Mouse (Mus musculus): ENCODE data around the gene Rap1b.

Rap1b gene

GRCm38 (mm10) chr10:117856001-117856720 is 10.3 kb upstream of the Rap1b start:
- no peak for DNase-seq

DNA sequence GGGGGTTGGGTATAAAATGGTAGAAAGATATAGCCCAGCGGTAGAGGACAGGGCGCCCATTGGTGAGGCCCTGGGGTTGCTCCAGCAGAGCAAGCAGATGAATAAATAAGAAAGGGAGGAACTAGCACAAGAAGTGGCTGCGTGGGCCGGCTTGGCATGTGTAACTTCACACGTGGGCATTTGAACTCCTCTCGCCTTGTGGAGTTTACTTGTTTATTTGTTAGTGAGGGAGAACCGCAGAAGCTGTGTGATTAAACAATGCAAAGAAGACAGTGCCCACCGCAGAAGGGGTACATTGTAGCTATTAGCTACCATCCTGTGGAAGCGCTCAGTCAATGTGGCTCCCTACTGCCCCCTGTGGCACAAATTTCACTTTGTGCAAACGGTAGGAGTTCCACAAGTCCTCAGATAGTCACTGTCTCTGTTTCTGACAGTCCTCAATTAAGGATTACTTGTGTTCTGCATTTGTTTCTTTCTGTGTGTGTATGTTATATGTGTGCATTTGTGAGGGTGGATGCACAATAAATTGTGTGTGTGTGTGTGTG is 6.9 kb upstream of the Rap1b start:
- DNase-seq: no peak

DNA sequence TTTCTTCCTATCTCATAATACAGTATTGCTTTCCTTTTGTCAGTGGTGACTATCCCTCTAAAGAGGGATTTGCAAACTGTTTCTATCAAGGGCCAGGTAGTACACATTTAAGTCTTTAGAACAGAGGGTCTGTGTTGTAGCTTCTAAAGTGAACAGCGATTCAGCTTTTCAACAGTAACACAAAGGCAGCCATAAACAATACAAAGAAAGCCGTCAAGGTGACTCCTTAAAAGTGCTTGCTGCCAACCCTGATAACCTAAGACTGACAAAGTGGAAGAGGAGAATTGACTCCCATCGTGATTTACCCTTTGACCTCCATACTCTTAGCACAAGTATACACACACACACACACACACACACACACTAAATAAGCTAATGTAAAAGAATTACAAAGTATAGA is 3.1 kb upstream of the Rap1b start:
- DNase-seq: no peak

DNA sequence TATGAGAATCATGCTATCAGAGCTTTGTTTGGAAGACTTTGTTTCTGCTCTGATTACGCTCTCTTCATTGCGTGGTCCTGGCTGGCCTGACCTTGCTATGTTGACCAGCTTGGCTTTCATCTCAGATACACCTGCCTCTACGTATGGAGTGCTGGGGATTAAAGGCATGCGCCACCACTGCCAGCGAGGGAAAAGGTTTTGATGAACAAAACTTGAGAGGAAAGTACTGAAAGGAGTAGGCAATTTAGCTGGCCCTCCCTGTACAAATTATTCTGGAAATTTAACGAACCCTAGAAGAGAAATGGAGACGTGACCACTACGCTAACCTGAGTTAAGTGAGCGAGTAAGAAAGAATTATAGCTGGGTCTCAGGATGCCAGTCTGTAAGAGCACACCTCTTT is 961 bp upstream of the Rap1b start:
- no peak for DNase-seq

- no peak for DNase-seq
Observed at GRCm38 (mm10) chr10:117846260-117846632, 411 bp upstream of the Rap1b start.

DNA sequence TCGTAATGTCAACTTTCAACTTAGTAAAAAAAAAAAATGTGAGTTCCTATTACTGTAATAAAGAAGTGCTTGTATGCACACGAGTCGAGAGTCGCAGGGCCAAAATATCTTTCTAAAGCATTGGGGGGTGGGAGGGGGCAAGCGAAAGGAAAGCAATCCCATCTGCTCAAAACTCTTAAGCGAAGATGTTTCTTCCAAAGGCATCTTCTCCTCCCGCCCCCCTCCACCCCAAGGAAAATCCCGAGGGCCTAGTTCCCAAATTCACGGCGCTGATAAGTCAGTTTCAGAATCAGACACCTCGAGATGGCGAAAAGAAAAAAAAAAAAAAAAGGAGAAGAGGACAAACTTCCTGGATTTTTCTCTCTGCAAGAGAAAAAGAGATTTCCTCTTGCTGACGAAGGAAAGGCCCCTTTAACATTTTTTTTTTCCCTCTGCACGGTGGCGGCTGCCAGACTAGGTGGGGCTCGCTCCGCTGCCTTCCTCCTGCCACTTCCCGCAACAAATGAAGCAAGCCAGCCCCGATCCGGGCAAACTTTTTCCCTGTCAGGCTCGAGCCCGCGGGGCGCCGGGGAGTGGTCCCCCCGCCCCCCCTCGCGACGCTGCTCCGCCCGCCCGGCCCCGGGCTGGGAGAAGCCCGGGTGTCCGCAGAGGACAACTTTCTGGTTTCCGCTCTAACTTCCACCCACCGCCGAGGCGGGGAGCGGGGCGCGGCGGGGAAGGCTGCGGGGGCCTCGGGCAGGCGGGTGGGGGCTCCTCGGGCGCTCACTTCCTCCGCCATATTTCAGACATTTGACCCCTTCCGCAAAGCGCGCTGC is 846 bp downstream of the Rap1b start:
- DNase-seq: peak; percentile 50

- no peak for DNase-seq
Observed at GRCm38 (mm10) chr10:117844279-117844678, 1.6 kb downstream of the Rap1b start.

GRCm38 (mm10) chr10:117843690-117844089 is 2.1 kb downstream of the Rap1b start:
- DNase-seq: no peak

DNA sequence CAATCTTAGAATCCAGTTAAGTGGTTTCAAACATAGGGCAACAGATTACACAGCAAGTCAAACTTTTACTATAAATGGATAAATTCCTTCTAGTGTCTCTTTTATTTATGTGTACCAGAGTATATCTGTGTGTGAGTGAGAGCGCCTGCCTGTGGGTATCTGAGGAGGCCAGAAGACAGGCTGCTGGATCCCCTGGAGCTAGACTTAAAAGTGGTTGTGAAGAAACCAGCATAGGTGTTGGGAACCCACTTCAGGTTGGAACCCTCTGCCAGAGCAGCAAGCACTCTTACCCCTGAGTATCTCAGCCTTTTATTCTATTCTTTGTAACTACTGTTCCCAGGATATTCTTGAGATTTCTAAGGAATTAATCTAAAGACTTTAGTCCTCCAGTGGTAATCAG is 4.1 kb downstream of the Rap1b start:
- no peak for DNase-seq

DNA sequence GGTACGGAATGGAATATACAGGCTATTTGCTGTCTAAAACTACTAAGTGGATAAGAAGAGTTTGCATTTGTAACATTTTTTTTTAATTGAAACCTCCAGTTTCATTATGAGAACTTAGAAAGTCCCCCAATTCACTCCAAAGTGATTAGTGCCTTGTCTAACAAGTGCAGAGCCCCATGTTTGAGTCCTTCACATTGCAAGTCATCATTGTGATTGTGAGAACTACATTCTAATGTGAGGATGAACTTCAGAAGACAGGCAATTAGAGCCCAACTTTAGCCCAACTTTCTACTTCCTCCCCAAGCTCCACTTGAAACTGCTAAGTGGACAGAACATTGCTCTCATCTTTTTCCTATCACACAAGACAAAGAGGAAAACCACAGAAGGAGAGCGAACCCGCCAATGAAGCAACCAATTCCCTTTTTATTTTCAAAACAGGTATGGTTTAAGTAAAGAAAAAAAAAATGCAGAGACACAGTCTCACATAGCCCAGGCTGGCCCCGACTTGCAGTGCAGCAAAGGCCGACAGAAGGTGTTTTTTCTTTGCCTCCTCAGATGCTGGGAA is 5.3 kb downstream of the Rap1b start:
- no peak for DNase-seq

DNA sequence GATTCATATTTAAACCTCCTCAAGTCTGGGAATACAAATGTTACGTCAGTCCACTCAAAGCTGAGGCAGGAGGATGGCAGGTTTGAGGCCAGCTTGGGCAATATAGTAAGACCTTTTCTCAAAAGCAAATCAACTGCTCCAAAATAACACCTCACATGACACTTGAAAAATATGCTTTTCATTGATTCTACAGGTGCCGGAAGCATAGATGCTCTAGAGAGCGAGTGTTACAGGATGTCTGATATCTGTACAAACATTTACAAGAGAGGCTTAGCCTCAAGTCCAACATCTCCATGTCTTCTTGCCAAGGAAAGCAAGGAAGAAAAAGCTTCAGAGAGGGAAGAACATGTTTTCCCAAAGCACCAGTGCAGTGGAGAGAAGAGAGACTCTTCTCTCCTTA is 6.1 kb downstream of the Rap1b start:
- DNase-seq: no peak

GRCm38 (mm10) chr10:117838924-117839323 is 6.9 kb downstream of the Rap1b start:
- DNase-seq: no peak

GRCm38 (mm10) chr10:117836354-117836753 is 9.5 kb downstream of the Rap1b start:
- no peak for DNase-seq

DNA sequence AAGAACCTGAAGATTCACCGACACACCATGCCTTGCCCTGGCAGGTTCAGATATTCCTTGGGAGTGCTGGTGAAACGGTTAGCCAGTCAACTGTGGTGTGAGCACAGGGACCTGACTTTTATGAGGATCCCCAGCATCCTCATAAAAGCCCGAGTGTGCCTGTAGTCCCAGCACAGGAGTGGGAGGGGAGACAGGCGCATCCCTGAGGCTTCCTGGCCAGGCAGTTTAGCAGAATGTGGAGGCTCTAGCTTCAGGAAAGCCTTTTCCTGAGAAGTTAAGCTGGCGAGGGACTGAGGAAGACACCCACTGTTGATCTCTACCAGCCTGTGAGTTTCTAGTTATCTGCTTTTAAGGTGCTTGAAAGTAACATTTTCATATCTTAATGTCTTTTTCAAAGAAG is 10.4 kb downstream of the Rap1b start:
- no peak for DNase-seq

GRCm38 (mm10) chr10:117830797-117831196 is 15.0 kb downstream of the Rap1b start:
- DNase-seq: no peak

- no peak for DNase-seq
Observed at GRCm38 (mm10) chr10:117829472-117830155, 16.2 kb downstream of the Rap1b start.

- DNase-seq: no peak
Observed at GRCm38 (mm10) chr10:117829022-117829421, 16.8 kb downstream of the Rap1b start.

DNA sequence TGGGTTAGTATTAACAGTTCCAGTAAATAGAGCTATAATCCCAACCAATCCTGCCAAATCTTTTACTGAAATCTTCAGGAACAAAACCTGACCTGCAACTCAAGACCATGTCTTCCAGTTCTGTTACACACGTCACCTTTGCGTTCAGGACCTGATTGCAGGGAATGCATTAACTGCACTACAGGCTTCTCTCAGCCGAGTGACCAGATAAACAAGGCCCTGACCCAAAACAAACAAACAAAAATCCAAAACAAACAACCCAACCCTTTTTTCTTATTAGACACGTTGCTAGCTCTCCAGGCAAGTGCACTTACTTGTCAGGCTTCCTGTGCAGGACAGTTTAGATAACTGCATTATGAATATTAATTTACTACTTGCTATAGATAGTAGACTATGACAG is 17.3 kb downstream of the Rap1b start:
- no peak for DNase-seq

- DNase-seq: no peak
Observed at GRCm38 (mm10) chr10:117824647-117825046, 21.2 kb downstream of the Rap1b start.

GRCm38 (mm10) chr10:117824139-117824538 is 21.7 kb downstream of the Rap1b start:
- no peak for DNase-seq

DNA sequence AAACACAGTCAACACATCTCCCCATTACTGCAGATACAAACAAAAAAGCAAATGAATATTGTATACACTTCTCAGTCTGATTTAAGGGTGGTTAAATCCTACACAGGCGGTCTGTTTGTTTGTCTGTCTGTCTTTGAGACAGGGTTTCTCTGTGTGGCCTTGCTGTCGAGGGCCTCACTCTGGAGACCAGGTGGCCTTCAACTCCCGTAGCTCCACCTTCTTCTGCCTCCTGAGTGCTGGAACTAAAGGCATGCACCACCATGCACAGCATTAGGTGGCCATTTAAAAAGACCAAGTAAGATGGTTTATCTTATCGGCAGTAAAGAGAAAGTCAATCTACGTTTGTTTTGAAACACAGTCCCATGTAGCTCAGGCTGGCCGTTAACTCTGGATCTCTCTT is 22.5 kb downstream of the Rap1b start:
- DNase-seq: no peak

GRCm38 (mm10) chr10:117818600-117818999 is 27.2 kb downstream of the Rap1b start:
- DNase-seq: no peak

GRCm38 (mm10) chr10:117816721-117817120 is 29.1 kb downstream of the Rap1b start:
- DNase-seq: no peak
